Mouse (Mus musculus): ENCODE results near the gene Itga9.

DNA sequence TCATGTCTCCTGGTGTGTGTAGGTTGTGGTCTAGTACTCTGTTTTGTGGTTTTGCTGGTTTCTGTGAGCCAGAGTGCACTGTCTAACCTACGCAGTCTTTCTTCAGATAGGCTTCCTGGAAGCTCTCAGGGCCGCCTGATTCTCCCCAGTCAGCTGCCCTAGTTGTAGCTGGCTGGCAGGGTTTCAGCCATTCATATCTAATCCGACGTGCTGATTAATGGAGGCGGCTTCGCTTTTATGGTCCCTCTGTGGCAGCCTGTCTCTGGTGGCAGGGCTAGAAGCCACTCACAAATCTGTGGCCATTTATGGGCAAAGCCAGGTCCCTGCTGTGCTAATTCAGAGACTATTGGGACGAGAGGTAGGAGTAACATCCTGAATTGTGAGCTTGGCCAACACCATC lies 16.3 kb upstream of the Itga9 start:
- TF ChIP-seq CTCF (conservative IDR thresholded peaks at IDR 0.05; ENCODE audit: insufficient read depth, insufficient read length, low read depth, low read length) (no peak), POLR2A (IDR thresholded peaks at IDR 0.05; ENCODE audit: low read depth, low read length) (no peak)
